Mouse (Mus musculus) cerebellum, postnatal 14 days (tissue): ENCODE measurements around the gene Scyl1.

ENCODE experiments used
- DNase-seq, 2 experiments: peaks; one replicate each; pipeline ENCODE4 v3.0.0; 2021; ENCODE audit warnings: mixed read lengths in 2 of 2

Scyl1 gene

DNA sequence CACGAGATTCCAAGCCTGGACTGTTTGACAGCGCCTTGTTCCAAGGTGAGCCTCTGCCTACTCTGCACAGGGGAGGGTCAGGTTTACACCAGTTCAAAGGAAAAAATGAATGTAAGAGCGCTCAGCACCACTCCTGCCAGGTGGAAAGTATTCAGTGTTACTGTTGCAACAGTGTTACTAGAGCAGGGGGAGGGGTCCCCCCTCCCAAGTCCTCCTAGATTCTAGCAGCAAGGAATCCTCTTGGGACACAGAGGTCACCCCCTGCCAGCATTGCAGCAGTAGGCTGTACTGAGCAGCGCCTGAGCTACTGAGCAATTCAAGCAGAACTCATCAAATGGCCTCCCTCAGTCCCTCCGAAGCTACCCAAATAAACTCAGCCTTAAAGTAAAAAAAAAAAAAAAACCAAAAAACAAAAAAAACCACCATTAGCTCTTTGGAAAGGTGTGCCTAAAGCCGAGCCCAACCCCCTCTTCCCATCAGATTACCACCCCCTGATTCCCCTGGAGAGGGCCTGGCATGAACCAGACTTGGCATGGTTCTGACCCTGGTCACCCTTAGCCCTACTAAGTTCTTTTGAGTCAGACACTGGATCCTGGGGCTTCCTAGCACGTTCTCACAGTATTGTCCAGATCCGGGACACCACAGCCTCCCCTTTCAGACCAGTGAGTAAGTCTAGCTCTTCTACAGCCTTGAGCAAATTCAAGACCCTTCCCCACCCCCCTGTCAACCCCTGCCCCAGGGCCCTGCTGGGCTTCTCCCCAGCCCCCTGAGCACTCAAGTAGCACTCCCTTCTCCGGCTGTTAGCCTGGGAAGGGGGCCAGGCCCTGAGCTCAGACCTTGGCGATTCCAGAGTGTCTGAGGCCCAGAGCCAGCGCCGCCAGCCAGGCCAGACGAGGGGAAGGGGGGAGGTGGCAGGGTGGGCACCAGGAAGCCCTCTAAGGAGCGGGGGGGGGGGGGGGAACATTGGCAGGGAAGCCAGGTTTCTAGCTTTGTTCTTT lies 30.6 kb downstream of the Scyl1 start, which contains the start of gene Ltbp3:
Gene Ltbp3, plus strand, starts transcription at position 585 of the 998 bp plus-strand sequence.
- DNase-seq, result peak; percentile 91 to 94

DNA sequence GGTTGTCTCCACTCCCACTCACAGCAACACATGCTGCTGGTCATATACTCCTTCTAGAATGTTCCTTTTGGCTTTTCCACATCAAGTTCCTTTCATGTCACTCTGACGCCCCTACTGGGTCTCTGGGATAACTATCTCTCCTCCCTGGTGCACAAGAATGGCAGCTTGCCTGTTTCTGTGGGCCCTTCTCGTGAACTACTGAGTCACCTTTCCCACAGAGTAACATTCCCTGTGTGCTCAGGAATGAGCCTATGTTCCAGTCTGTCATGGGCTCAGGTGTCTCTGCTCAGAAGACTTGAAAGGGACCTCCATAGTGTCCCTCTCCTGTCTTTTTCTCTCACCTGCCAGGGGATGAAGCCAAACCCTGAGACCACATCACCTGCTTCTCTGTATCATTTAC lies 31.8 kb downstream of the Scyl1 start:
- no peak for DNase-seq

DNA sequence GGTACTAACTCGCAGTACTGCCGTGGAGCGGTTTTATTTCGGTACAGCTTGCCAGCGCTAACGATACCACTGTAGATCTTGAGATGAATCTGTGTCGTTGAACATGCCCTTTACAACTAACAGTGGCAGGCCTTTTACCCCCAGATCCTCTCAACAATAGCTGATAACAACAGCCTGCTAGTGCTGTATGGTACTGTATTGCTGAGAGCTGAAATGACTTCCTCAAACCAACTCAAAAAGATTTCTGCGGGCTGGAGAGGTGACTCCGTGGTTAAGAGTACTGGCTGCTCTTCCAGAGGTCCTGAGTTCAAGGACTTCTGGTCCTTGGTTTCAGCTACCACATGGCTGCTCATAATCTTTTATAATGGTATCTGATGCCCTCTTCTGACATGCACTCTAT lies 36.9 kb downstream of the Scyl1 start:
- no peak for DNase-seq

DNA sequence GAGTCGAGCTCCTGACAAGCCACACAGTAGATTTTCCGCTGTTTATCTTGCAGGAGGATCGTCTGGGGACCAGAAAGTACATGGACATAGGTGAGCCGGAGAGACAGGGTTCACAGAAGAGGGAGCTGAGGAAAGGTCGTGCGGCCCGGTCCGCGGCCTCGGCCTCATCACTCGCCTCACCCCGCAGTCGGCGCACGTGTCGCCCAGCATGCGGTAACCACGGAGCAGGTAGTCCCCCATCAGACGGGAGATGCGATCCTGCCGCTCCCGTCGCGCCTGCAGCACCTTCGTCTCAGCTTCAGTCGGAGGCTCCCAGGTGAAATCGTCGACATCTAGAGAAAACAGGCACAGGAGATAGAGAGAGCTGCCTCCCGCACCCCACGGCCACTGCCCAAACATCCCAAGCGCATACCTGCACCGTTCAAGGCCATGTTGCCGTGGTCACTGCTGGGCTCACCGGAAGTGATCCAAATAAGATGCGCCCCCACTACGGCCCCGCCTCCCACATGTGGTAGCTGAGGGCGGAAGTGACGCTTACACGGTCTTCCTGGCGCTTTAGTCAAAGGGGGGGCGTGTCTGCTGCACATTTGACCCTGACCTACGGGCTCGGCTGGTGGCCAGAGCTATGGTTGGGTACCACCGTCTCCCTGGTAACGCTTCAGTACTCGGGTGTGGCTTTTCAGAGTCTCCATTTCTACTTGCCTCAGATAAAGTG lies 39.8 kb downstream of the Scyl1 start:
- peak; percentile 95 for DNase-seq

DNA sequence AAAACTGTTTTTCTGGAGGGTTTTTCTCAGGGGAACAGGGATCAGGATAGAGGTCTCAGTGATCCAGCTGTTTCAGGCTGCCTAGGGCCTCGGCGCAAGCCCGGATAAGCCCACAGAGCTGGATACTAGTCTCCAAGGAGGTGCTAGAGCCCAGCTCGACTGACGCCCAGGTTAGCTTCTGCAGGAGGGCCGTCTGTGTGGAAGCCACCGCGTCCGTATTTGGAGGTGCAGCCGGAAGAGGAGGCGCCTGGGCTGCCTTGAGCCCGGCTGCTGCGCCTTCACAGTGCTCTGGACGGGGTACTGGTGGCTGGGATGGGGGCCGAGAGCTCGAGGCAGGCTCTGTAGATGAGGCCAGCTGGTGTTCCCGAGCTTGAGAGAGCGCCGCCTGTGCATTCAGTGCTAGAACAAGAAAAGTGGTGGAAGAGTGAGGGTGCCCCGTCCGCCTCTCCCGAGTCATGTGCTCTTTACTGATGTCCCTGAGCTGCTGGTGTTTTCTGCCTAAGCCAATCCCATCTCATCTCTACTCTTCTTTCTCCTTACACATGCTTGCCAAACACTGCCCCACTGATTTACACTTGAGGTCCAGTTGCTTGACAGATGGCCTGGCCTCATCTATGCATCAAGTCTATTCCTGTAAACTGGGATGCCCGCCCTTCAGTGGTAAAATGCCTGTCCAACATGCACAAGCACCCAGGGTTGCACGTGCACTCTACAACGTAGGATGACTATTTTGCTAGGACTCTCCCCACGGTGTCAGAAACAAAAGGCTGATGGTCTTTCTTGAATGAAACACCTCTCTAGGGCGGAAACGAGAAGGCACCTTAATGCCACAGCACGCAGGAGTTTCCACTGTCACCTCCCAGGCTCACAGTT lies 40.7 kb downstream of the Scyl1 start:
- DNase-seq, result peak; percentile 63 to 79

DNA sequence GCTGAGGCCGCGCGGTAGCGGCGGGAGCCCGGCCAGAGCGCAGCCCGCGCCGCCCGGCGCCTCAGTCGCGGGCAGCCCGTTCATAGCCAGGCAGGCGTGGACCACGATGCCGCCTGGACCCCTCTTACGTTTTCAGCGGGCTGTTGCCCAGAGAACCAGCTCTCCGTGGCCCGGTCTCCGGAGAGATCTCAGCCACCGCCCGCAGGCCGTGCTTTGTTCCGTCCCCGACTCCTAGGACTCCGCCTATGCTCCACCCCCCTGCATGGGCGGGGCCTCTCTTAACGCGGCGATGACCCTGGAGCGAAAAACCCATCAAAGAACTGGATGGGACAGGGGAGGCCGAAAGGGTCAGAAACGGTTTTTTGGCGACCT lies 41.8 kb downstream of the Scyl1 start, which contains the start of gene Fam89b:
Gene Fam89b, minus strand, starts transcription at position 210 of the 372 bp plus-strand sequence.
- DNase-seq, result peak; percentile 88 to 89

DNA sequence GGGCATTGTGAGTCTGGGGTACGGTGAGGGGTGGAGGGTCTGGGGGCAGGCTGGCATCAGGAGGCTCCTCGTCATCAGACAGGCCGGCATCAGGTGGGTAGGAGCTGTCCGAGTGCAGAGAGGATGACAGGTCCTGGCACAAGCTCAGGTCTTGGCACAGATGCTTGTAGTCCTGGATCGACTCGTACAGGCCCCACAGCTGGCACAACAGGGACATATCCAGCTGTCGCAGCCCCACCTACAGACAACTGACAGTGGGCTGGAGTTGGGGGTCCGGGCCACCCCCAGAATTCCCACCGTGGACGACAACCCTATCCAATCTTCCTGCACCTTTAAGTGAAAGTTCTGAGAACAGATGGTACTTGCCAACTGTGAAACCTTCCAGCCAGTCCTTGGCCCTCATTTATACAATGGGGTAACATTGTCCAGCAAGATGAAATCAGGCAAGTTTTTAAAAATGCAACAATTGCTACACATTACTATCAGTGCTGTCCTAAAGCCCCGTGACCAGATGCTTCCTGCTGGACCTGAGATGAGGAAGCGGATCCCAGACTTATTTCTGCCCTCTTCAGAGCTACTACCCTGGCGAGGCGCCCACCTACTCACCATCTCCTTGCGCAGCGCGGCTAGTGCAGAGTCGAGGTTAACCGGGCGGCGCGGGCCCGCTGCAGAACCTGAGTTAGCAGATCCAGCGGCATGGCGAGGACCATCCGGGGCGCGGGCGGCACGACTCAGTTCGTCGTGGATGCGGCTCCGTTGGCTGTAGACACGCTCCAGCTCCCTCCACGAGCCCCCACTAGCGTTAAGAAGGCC lies 42.4 kb downstream of the Scyl1 start:
- peak; percentile 80 to 87 for DNase-seq

DNA sequence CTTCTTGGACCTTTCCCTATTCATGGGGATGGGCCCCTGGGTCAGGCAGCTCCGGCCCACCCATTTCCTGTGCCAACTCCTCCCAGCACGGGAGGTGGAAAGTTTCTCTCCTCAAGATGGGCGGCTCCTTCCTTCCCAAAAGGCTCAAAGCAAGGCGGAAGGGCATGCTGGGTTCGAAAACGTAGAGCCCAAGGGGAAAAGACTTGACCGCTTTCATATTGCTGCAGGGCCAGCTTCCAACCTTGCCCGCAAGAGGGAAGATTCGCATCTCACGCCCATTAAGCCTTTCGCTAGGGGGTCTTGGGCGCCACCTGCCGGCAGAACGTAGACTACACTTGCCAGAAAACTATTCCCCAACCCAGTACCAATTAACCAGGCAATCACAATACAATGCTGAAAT lies 43.5 kb downstream of the Scyl1 start:
- DNase-seq, result peak; percentile 94 to 96

DNA sequence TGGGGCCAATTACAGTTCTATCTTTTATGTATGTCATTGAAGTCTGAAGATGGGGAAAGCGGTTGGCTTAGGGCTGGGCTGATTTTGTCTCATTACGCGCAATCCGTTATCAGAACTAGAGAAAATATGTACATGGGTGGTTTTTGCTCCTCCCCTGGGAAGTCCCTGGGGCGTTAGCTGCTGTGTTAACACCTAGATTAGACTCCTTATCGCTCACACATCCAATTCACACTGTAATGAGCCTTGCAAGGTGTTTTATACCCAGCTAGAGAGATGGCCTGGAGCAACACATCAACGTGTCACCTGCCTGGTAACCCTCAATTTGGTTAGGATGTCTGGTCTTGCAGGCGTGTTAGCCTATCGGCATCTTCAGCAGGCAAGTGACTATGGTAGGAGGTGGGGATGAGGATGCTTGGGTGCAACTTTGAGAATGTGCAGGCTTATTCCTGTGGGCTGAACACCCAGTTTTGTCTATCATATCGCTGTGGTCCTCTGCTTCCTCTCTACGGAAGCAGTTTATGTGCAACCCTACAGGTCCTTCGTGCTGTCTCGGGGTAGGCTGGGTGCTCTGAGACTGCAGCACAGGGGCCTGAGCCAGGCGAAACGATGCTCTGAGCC lies 44.1 kb downstream of the Scyl1 start:
- DNase-seq, result no peak

DNA sequence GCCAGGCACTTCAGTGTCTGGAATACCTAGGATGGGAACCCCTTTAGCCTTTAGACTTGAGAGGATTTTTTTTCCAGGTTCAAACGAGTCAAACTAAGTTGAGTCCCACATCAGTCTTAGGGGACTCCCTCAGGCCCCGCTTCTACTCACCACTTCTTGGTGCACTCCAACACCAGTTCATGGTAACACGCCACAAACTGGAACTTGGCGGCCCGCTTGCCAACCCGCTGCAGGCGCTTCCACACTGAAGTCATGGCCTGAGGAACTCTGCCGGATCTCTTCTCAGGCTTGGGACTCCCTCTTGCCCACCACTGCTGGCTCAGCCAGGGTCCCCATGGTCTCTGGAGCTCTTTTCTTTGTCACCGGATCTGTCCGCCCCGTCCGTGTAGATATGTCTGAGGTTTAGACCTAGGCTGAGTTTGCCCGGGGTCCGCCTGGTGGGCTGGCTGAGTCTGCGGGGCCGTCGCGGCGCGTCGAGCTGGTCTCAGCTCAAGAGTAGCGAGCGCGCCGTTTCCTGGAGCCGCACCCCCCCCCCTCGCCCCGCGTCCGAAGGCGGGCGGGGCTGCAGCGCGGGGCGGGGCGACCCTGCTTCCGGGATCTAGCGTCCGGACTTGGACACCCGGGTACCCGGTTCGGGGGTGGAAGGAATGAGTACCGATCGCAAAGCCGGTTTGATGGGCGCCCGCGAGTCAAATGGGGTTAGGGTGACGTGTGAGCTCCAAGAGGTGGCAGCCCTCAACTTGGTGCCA lies 45.3 kb downstream of the Scyl1 start, which contains the start of gene Ehbp1l1:
Gene Ehbp1l1, minus strand, starts transcription at position 551 of the 749 bp plus-strand sequence.
- DNase-seq, result peak in 1 of 2 experiments; percentile 55

DNA sequence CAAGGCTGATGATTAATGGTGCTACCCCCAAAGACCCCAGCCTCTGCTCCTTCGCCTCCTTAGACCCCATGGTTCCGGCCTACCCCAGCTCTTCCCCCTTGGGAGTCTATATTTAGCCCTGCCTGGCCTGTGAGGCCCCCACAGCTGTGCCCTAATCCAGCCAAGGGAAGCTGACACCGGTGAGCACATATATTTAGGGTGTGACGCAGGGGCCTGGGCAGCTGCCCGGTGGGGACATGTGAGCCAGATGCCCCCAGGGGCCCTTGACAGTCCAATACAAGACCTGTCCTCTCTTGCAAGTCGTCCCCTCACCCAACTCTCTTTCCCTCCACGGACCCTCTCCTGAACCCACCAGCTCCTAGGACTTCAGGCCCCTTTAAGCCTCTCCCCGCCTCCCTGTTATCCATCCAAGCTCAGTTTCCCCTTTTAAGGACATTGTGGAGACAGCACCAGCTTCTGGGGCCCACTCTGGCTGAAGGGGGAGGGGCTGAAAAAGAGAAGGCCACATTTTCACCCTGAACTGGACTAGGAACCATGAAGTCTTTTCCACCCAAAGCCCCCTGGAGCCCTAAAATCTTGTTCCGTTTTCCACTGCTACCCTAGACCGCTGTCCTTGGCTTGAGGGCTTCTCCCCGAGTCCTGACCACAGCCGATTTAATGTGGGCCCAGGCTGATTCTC lies 46.1 kb downstream of the Scyl1 start:
- DNase-seq, result no peak

DNA sequence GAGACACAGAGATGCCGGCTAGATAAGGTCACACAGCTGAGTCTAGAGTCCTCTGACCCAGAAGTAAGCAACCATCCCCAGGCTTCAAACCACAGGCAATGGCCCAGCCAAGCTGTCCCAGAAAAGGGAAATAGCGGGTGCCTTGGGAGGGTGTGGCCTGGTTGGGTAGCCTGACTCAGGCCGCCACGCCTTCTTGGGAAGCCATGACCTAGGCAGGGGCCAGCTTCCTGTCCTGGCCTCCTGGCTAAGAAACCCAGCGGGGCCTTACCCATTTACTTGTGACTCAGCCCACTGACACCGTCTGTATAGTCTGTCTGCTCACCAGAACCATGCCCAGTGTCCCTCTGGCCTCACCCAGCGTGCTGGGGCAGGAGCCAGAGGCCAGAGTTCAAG lies 46.7 kb downstream of the Scyl1 start:
- no peak for DNase-seq

DNA sequence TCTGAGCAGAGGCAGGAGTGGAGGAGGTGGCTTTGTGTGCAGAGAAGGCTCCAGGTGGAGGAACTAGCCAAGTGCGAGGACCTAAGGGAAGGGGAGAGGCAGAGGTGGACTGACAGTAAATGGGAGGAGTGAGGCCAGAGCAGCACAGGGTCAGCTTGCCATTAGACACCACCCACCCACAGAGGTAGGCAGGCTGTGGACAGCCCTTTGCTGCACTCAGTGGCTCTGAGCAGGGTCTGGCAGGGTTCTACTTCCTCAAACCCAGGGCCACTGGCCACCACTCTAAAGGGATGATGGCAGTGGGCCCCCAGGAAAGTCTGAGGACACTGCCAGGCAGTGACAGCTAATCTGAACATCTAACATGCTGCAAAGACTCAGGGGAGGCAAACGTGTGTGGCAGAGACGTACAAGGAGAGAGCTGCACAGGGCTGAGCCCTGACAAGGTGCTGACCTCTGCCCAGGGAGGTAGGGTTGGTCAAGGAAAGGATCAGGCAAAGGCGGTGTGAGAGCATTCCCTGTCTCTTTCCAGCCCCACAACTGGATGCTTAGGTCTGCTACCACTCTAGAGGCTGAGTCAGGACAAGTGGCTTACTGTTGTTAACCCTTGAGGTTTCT lies 47.2 kb downstream of the Scyl1 start:
- DNase-seq, result no peak

DNA sequence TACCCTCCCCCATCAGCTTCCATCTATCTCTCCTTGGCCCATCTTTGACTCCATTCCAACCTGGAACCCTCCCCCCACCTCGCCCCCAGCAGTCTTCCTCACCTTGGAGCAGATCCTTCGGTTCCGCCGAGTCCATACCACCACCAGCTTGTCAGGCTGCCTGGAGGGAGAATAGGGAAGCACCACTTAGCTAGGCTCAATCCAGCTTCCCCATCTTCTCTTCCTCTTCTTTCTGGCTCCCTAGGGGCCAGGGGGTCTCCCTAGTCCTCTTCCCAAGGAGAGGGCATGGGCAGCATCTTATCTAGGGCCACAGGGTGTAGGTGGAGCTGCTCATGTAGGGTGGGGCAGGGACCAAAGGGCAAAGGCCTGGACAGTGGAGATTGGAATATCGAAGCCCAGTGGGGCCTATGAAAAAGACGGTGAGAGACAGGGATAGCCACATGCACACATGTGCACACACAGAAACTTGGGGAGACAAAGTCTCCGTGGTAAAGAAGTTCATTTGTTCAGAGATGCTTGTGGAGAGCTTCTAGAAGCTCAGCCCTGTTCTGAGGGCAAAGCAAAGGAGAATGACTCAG lies 48.3 kb downstream of the Scyl1 start:
- DNase-seq, result no peak

DNA sequence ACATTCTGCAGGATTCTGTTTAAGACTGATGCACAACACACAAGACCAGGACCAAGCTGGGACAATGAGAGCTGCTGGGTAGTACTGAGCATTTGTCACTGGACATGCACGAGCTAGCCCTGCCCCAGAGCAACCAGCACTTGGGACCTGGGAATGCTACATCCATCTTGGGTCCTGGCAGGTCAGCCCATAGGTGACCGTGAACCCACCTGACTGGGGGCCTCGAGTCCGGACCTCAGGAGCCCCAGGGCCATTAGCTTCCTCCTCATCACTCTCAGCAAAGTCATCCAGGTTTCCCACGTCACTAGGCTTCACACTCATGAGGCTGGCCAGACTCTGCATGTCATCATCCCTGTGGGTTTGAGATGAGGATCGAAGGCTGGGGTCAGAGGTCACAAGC lies 50.0 kb downstream of the Scyl1 start:
- DNase-seq, result no peak

DNA sequence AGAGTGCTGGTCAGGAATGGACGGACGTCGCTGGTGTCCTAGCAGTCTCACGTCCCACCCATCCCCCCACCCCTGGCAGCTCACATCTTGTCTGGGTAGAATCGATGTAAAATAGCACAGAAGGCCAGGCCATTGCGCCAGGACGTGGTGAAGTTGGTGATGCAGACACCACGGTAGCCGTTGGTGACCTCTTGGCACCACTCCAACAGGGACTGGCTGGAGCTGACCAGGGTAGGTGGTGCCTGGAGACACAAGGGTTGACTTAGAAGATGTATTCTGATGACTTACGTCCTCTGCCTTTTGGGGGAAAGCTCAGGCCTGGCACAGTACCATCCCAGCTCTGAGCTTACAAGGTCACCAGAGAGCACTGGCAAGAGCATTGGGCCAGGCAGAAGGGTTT lies 54.3 kb downstream of the Scyl1 start:
- DNase-seq, result peak; percentile 45 to 69

DNA sequence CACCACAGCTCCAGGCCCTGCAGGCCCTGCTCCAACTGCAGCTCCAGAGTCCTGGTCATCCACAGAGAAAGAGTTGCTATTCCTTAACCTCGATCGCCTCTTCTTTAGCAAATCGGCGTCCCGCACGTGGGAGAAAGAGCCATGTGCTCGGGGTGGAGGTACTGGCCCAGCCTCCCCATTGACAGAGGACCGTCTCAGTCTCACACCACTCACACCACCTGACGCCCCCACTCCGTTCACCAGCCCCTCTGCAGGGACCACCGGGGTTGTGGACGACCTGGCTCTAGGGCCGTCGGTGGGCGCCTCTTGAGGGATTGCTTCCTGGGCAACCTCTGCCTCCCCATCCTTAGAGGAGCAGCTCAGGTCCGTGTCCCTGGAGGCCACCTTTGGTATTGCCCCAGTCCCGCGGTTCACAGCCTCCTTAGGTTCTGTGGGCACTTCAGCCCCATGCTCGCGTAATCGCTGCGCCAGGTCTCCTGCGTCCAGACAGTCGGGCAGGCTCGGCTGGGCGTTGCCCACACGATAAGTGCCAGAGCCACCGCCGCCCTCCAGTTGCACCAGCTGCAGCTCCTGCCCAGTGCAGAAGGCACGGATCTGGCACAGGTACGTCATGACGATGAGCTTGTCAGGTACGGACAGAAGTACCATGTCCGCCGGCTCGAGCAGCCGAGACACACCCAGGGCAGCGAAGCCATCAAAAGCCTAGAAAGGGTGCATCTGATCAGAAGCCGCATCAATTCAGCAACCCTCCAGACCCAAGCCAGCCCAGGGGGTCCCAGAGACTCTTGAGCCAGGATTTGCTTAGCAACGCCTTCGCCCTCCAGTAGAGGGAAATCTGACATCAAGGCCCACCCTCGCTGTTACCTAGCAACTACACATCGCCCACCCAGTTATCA lies 55.2 kb downstream of the Scyl1 start:
- peak; percentile 64 to 83 for DNase-seq

DNA sequence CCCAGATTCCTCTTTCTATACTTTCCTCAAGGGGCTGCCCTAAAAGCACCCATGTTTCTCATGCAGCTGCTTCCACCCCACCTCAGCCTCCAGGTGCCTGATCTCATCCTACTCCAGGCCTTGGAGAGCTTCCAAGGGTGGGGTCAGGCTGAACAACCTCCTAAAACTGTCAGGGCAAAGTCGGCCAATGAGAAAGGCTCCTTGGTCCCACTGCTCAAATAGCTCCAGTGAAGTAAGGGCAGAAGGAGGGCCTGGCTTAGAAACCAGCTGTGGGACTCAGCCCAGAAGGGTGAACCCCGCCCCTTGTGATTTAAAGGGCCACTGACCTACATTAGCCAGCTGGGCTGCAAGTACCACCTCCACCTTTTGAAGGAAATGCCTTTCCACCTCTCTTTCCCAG lies 57.5 kb downstream of the Scyl1 start:
- DNase-seq, result no peak
